Mouse (Mus musculus) spleen, adult 2 months (tissue): Measurements from ENCODE around the gene Ptprj. TPM values are rescaled to one million over a fixed set of nuclear protein-coding genes. Genes with fewer than 3 reads are reported as not detected.
A peak's percentile ranks its signal among the peaks of the same experiment; 100 is the strongest.

Source experiments
- DNase-seq, 2 experiments: peaks; one replicate each; pipeline versions ENCODE4 v3.0.0 to v3.0.0-alpha.2; 2012 to 2021; ENCODE audit warnings: low spot score in 2 of 2, low read depth in 1 of 2
- H3K27ac ChIP-seq: fragments of 200-500 bp; 2 replicates; pipeline ENCODE4 v1.5.1; 2012; ENCODE audit warnings: low read length, inconsistent platforms; ENCODE audit not compliant: insufficient read depth
- H3K27me3 ChIP-seq: fragments of 200-500 bp; 2 replicates; pipeline ENCODE4 v1.6.1; 2012; ENCODE audit warnings: mild to moderate bottlenecking, moderate library complexity, low read length, inconsistent platforms; ENCODE audit not compliant: control insufficient read depth, insufficient read depth
- H3K36me3 ChIP-seq: fragments of 200-500 bp; 2 replicates; pipeline ENCODE4 v1.6.1; 2012; ENCODE audit warnings: mild to moderate bottlenecking, low read length, inconsistent platforms; ENCODE audit not compliant: control insufficient read depth, insufficient read depth
- H3K4me1 ChIP-seq: fragments of 200-500 bp; 2 replicates; pipeline ENCODE4 v1.6.1; 2011; ENCODE audit warnings: inconsistent platforms; ENCODE audit not compliant: control insufficient read depth, insufficient read depth, insufficient read length
- H3K4me3 ChIP-seq: fragments of 200-500 bp; 2 replicates; pipeline ENCODE4 v1.5.1; 2011; ENCODE audit warnings: mild to moderate bottlenecking, inconsistent platforms; ENCODE audit not compliant: insufficient read depth, insufficient read length; ENCODE audit errors: extremely low read depth
- CTCF ChIP-seq: fragments of 200-500 bp; IDR thresholded peaks from 2 replicates; pipeline ENCODE4 v1.5.1; 2011; ENCODE audit warnings: mild to moderate bottlenecking, inconsistent platforms; ENCODE audit not compliant: insufficient read depth, insufficient read length, insufficient replicate concordance; ENCODE audit errors: extremely low read depth
- POLR2A ChIP-seq: fragments of 200-500 bp; IDR thresholded peaks from 2 replicates; pipeline ENCODE4 v1.6.1; 2011; ENCODE audit warnings: low read depth, low read length, inconsistent platforms
- WGBS: fragments of 180-500 bp; shearing (Covaris S2); methylation state at CpG from one replicate; pipeline ENCODE4 v1.1.7; 2018; 5-methylcytosine and 5-hydroxymethylcytosine counted together
- polyA plus RNA-seq: library from polyadenylated mRNA; depleted of rRNA; stranded (reverse); fragments of >200 nt; gene quantifications from 2 replicates; pipeline ENCODE4 v1.2.3, GENCODE M21; 2012; rRNA removed

Ptprj gene
- polyA plus RNA-seq: 21.0 and 21.9 TPM in 2 replicates

DNA sequence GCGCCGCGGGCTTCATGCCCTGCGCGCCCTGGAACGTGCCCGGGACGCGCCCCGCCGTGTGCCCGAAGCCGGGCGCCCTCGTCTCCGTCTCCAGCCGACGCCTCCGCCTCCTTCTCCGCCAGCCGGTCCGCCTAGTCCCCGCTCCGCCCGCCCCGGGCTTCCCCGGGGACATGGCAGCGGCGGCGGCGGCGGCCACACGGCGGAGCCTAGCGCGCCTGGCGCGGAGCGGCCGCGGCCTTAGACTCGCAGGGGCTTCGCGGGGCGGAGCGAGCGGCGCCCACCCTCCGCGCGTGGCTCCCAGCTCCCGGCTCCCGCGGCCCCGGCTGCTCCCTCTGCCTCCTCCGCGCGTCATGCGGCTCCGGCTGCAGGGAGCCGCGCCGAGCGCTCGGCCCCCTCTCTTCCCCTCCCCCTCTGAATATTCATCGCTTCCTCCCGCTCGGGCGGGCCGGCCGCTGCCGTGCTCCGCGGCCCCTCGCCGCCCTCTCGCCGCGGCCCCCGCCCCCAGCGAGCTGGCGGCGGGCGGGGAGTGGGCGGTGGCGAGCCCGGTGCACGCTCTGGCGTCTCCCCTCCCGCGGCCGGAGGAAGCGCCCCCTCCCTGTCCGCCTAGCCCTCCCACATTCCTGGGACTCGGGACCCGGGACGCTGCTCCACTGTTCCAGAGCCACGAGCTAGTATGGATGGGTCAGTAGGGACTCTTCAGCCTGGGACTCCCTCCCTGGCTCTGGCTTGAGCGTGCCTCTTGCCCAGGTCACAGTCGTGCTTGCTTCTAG, at the start of gene Ptprj:
Gene Ptprj (minus strand): TSS at position 412 of the 770 bp plus-strand sequence.
- under 1% methylated on average over 55 of the region's 100 CpGs for WGBS
- TF ChIP-seq POLR2A (peak; percentile 25), CTCF (no peak)
- no peaks in the 10 kb centered on the region for H3K36me3 ChIP-seq
- peak in 1 of 2 experiments; percentile 64 for DNase-seq
- H3K27ac ChIP-seq: peak within 1 kb of the TSS; percentile 93
- peaks cover 22% of the 10 kb centered on the region for H3K4me1 ChIP-seq
- H3K4me3 ChIP-seq: peak within 1 kb of the TSS; percentile 83
- no peaks in the 10 kb centered on the region for H3K27me3 ChIP-seq

DNA sequence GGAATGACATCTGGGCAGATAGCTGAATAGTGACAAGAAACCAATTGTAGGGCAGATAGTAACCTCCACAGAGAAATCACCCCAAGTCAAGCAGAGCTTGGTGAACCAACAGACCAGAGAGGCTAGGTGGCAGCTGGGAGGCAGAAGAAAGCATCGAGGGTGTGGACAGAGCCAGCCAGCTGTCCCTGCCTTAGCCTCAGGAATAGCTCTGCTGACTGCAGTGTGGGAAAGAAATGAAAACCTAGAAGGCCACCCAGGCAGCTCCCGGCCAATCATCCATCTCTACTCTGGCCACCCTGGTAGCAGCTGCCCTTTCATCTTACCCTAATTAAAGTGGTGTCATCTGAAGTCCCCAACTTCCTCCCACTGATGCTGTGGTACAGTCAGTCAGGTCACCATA, 49.1 kb upstream of the Ptprj start:
- no peaks in the 10 kb centered on the region for H3K36me3 ChIP-seq
- H3K4me3 ChIP-seq: no peak overlapping the region
- no peaks in the 10 kb centered on the region for H3K27me3 ChIP-seq
- no peak for DNase-seq
- TF ChIP-seq POLR2A (no peak), CTCF (no peak)
- WGBS: 62% methylated on average over 2 of the region's 2 CpGs
- peaks cover 3% of the 10 kb centered on the region; the same call in 1 of the 2 replicates for H3K4me1 ChIP-seq
- no peak overlapping the region for H3K27ac ChIP-seq

DNA sequence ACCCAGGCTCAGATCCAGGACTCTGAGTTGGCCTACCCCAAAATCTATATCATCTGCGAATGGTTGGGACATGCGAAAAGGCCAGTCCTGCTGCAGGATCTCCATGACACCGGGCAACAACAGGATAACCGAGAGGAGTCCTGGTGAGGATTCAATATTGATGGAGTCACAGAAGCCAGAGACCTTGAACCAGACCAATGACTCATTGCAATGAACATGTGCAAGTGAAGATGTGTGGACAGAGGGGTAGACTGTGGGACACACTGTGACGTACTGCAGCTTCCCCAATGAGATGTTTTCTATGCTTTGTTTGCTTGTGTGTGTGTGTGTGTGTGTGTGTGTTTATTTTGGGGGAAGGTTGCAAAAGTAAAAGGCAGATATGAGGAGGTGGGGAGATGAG, 47.8 kb upstream of the Ptprj start:
- no peak overlapping the region for H3K27ac ChIP-seq
- DNase-seq: no peak
- H3K4me1 ChIP-seq: peaks cover 3% of the 10 kb centered on the region; the same call in 1 of the 2 replicates
- no peak overlapping the region for H3K4me3 ChIP-seq
- TF ChIP-seq CTCF: no peak
- no peak for TF ChIP-seq POLR2A
- no peaks in the 10 kb centered on the region for H3K36me3 ChIP-seq
- 95% methylated on average over 5 of the region's 5 CpGs for WGBS
- no peaks in the 10 kb centered on the region for H3K27me3 ChIP-seq

DNA sequence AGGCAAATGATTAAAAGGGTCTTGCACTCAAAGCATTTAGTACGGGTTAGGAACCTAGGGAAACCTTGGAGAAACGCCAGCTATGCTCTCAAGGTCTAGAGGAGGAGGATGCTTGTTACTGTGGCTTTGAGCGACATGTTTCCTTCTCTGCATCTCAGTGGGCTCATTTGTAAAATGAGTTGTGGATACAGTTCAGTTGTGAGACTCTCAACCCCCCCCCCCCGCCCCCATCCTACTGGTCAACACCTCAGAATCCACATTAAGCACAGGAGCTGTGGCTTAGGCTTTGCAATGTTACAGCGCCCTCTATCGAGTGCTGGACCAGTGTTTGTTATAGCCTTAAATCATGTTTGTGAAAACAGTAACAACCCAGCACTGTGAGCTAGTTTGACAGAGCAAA, 44.5 kb upstream of the Ptprj start:
- WGBS: 18% methylated on average over 6 of the region's 6 CpGs
- Histone ChIP-seq H3K27ac (no peak overlapping the region), H3K4me3 (no peak overlapping the region), H3K27me3 (no peaks in the 10 kb centered on the region), H3K36me3 (no peaks in the 10 kb centered on the region), H3K4me1 (no peaks in the 10 kb centered on the region)
- TF ChIP-seq POLR2A (no peak), CTCF (peak; percentile 41; the same call in 1 of the 2 replicates)
- DNase-seq: peak; percentile 56 to 72

DNA sequence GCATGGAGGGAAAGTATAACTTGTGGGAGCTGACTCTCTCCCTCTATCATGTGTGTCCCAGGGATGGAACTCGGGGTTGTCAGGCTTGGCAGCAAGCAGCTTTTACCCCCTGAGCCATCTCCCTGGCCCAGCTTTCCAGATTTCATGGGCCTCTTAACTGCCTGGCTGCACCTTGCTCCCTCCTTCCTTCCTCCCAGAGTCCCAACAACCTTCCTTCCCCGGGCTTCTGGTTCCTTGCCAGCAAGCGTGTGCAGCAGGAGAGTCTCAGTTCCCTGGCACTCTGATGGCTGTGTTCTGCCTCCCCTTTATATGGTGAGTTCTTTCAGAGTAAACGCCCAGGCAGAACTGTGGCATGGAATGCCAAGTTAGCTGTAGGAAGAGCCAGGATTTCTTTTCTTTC, 43.9 kb upstream of the Ptprj start:
- no peaks in the 10 kb centered on the region for H3K4me1 ChIP-seq
- no peaks in the 10 kb centered on the region for H3K36me3 ChIP-seq
- TF ChIP-seq POLR2A (no peak), CTCF (no peak)
- no peak for DNase-seq
- WGBS: 41% methylated on average over 4 of the region's 4 CpGs
- H3K4me3 ChIP-seq: no peak overlapping the region
- no peak overlapping the region for H3K27ac ChIP-seq
- no peaks in the 10 kb centered on the region for H3K27me3 ChIP-seq

DNA sequence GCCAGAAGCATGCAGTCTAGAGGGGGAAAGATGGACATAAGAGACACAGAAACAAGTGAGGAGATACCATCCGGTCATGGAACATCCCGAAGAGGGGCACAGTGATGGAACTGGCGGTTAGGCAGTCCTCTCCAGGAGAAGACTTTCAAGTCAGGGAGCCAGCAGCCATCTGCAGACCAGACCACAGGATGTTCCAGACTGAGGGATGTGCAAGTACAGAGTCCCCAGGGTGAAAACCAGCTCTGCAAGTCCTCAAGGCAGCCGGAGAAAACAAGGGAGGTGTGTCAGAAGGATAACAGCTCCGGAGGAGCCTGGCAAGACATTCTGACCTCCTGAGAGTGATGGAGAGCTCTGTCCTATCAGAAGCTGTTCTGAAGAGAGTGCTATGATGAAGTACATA, 40.4 kb upstream of the Ptprj start:
- H3K27me3 ChIP-seq: no peaks in the 10 kb centered on the region
- no peak overlapping the region for H3K4me3 ChIP-seq
- WGBS: 92% methylated on average over 5 of the region's 5 CpGs
- no peaks in the 10 kb centered on the region for H3K4me1 ChIP-seq
- no peak overlapping the region for H3K27ac ChIP-seq
- no peaks in the 10 kb centered on the region for H3K36me3 ChIP-seq
- DNase-seq: no peak
- TF ChIP-seq POLR2A: no peak
- TF ChIP-seq CTCF: no peak

DNA sequence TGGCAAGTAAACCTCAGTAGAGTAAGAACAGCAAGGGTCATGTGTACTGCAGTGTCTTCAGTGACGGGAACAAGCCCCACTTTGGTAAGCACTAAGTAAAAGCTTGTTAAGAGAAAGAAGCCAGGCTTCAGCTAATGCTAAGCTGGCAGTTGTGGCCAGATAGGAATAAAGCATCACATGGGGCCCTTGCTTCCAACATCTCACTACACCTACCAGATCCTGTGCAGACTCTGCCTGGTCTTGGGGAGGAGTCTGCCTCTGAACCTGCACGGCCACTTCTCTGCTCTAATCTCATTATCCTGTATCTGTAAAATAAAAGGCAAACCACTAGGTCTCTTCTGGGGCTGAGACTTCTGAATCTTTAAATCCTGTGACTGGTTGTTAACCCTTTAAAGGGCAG, 39.2 kb upstream of the Ptprj start:
- no peak for DNase-seq
- Histone ChIP-seq H3K4me1 (no peaks in the 10 kb centered on the region), H3K4me3 (no peak overlapping the region), H3K27me3 (no peaks in the 10 kb centered on the region), H3K36me3 (no peaks in the 10 kb centered on the region), H3K27ac (no peak overlapping the region)
- TF ChIP-seq CTCF: no peak
- TF ChIP-seq POLR2A: no peak
- 72% methylated on average over 2 of the region's 2 CpGs for WGBS
